Mouse (Mus musculus) midbrain, embryonic 15.5 days (tissue): Measurements from ENCODE around the gene Csmd2. TPM values are rescaled to one million over a fixed set of nuclear protein-coding genes. Genes with fewer than 3 reads are reported as not detected.
"Not testable (repeated sequence)": the region's sequence is repeated elsewhere in the genome, so short reads cannot be mapped to it uniquely, and the experiment has no call there.

Experiments
- ATAC-seq: fragments of 200-750 bp; cut with Nextera tagmentation; replicated peaks from 2 replicates; pipeline ENCODE4 v1.8.0; 2017; ENCODE audit warnings: moderate TSS enrichment
- H3K27ac ChIP-seq: fragments of 300-500 bp; sonication (generic); 2 replicates; pipeline ENCODE4 v1.5.1; 2015; ENCODE audit warnings: mild to moderate bottlenecking, inconsistent platforms
- H3K27me3 ChIP-seq: fragments of 300-500 bp; sonication (generic); replicated peaks from 2 replicates; pipeline ENCODE4 v1.6.1; 2015; ENCODE audit warnings: inconsistent platforms
- H3K36me3 ChIP-seq: fragments of 300-500 bp; sonication (generic); replicated peaks from 2 replicates; pipeline ENCODE4 v1.6.1; 2015; ENCODE audit warnings: inconsistent platforms
- H3K4me1 ChIP-seq: fragments of 300-500 bp; sonication (generic); 2 replicates; pipeline ENCODE4 v1.6.1; 2015; ENCODE audit warnings: inconsistent platforms
- H3K4me2 ChIP-seq: fragments of 300-500 bp; sonication (generic); 2 replicates; pipeline ENCODE4 v1.6.1; 2015; ENCODE audit warnings: inconsistent platforms, mild to moderate bottlenecking, moderate library complexity
- H3K4me3 ChIP-seq: fragments of 300-500 bp; sonication (generic); 2 replicates; pipeline ENCODE4 v1.5.1; 2015; ENCODE audit warnings: mild to moderate bottlenecking, inconsistent platforms
- H3K9ac ChIP-seq: fragments of 300-500 bp; sonication (generic); 2 replicates; pipeline ENCODE4 v1.6.1; 2015; ENCODE audit warnings: mild to moderate bottlenecking, inconsistent platforms
- H3K9me3 ChIP-seq: fragments of 300-500 bp; sonication (generic); 2 replicates; pipeline ENCODE4 v1.6.1; 2016; ENCODE audit warnings: inconsistent platforms
- WGBS: fragments of 180-500 bp; shearing (Covaris S2); methylation state at CpG from one replicate; pipeline ENCODE4 v1.1.7; 2015; ENCODE audit warnings: mixed read lengths; 5-methylcytosine and 5-hydroxymethylcytosine counted together
- polyA plus RNA-seq: library from polyadenylated mRNA; unstranded; fragments of >200 nt; fragmentation: Nextera tagmentation; extraction: Ambion mirVana; gene quantifications from 2 replicates; pipeline ENCODE4 v1.2.1, GENCODE M21; 2015

The Csmd2 gene
- polyA plus RNA-seq, 1 experiment from 2014 or later = 15.1 TPM

DNA sequence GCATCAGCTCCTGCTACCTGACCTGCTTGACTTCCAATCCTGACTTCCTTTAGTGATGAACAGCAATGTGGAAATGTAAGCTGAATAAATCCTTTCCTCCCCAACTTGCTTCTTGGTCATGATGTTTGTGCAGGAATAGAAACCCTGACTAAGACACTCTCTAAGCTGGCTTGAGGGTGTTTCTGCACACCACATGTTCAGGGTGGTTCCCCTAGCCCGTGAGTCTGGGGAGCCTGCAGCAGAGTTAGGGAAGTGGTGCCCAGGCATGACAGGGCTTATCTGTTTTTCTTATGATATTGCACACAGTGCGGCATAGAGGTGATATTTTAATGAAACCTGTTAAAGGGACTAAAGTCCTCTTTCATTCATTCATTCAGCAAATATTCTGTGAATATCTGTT lies 73.6 kb downstream of the Csmd2 start:
- 86% methylated on average over 2 of the region's 2 CpGs for WGBS
- not testable (repeated sequence) for H3K27me3 ChIP-seq, H3K4me3 ChIP-seq, H3K36me3 ChIP-seq, H3K9me3 ChIP-seq, H3K4me1 ChIP-seq, H3K4me2 ChIP-seq, ATAC-seq, H3K9ac ChIP-seq, H3K27ac ChIP-seq

DNA sequence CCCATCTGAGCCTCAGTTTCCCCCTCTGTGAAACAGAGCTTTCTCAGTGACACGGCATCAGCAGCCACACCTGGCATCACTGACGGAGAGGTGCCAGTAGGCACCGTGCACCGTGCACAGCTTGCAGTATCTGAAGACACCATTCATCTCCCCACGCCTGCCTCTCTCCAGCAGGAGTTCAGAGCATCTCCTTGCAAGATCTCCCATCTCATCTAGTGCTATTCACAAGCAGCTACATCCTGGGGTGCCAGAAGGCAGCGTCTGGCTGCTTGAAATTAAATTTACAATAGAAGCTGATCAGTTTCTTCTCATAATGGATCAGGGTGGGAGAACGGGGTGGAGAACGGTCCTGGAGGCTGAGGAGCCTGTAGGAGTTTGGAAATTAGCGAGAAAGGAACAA lies 79.5 kb downstream of the Csmd2 start:
- H3K4me1 ChIP-seq = peaks cover 5% of the 10 kb centered on the region; the same call in 1 of the 2 replicates
- no peak for ATAC-seq
- H3K4me3 ChIP-seq = no peak overlapping the region
- no peaks in the 10 kb centered on the region for H3K9me3 ChIP-seq
- H3K9ac ChIP-seq = no peak overlapping the region
- no peaks in the 10 kb centered on the region for H3K27me3 ChIP-seq
- H3K4me2 ChIP-seq = no peak overlapping the region
- no peak overlapping the region for H3K27ac ChIP-seq
- no peaks in the 10 kb centered on the region for H3K36me3 ChIP-seq
- 78% methylated on average over 9 of the region's 9 CpGs for WGBS

DNA sequence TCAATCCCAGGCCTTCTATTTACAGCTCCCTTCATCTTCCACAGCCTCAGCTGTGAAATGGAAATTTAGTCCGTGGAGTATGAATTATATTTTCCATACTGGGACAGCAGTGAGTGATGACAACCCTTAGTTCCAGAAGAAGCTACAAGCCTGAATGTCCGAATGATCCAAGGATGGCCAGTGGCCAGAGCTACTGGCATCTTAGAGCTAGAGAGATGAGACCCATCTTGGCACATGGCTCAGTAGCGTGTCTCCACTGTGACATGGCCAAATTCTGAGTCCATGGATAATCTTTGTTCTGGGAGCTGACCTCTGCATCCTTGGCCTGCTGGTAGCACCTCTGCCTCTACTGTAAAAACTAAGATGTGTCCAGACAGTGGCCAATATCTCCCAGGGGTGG lies 96.8 kb downstream of the Csmd2 start:
- no peaks in the 10 kb centered on the region for H3K36me3 ChIP-seq
- no peak overlapping the region for H3K4me3 ChIP-seq
- 91% methylated on average over 3 of the region's 3 CpGs for WGBS
- ATAC-seq = no peak
- H3K4me2 ChIP-seq = no peak overlapping the region
- H3K9ac ChIP-seq = no peak overlapping the region
- H3K27me3 ChIP-seq = no peaks in the 10 kb centered on the region
- H3K27ac ChIP-seq = no peak overlapping the region
- no peaks in the 10 kb centered on the region for H3K9me3 ChIP-seq
- 0 out of 2 replicates have a peak, but pooled peaks cover 5% of the 10 kb centered on the region for H3K4me1 ChIP-seq

DNA sequence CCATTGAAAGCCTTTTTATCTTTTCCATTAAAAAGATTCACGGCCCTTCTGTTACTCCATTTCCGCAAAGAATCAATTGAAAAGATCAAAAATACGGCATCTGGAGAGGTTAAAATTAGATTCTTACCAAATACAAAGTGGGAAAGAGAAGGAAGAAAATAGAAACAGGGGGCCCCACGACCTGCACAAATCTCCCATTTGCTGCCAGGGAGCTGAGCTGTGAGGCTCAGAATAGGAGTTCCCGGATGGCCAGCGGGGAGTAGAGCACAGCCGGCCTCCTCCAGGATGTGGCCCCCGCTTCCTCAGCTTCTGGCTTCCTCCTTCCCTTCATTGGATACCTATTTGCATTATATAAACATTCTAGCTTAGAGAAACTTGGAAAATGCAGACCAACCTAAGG lies 97.4 kb downstream of the Csmd2 start:
- Histone ChIP-seq H3K36me3 (no peaks in the 10 kb centered on the region), H3K9me3 (no peaks in the 10 kb centered on the region), H3K9ac (no peak overlapping the region), H3K4me2 (no peak overlapping the region), H3K4me1 (0 out of 2 replicates have a peak, but pooled peaks cover 5% of the 10 kb centered on the region), H3K4me3 (no peak overlapping the region), H3K27ac (no peak overlapping the region), H3K27me3 (no peaks in the 10 kb centered on the region)
- ATAC-seq = no peak
- WGBS = 62% methylated on average over 8 of the region's 8 CpGs

DNA sequence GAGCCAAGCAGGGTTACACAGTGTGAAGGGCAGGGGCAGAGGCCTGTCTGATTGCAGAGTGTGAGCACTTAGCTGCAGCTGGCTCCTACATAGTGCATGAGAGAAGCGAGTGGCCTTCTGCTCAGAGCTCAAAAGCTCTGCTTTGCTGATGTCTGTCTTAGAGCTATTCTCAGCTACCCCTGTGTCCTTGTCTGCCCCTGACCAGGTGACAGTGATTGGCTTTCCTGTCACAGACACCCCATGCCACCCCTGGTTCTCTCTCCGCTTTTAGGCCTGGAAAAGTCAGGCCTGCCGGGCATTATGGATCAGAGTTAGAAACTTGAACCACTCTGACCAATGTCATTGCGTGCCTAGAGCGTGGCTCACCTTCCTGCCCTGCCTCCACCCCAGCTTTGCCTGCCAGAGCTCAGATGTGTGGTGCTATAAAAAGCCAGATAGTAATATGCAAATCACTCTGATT lies 99.5 kb downstream of the Csmd2 start:
- no peaks in the 10 kb centered on the region for H3K36me3 ChIP-seq
- H3K4me2 ChIP-seq = no peak overlapping the region
- no peak overlapping the region for H3K27ac ChIP-seq
- no peaks in the 10 kb centered on the region for H3K9me3 ChIP-seq
- 85% methylated on average over 5 of the region's 5 CpGs for WGBS
- H3K4me1 ChIP-seq = 0 out of 2 replicates have a peak, but pooled peaks cover 5% of the 10 kb centered on the region
- no peak overlapping the region for H3K9ac ChIP-seq
- ATAC-seq = no peak
- H3K4me3 ChIP-seq = no peak overlapping the region
- no peaks in the 10 kb centered on the region for H3K27me3 ChIP-seq

DNA sequence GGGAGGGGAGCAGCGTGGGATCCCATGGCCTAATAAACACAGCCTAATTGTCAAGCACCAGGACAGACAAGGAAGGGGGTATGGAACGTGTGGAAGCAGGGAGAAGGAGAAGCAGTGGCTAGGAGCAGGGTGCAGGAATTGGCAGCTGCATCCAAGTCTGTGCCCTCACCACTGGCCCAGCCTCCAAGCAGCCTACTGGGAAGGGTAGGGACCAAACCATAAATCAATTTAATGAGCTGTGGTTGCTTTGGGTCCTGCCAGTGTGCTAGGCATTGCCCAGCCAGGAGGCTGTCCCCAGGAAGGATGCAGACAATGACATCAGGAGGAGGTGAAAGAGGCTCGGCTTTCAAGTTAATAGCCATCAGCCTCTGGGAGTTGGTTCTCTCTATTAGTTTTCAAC lies 100.0 kb downstream of the Csmd2 start:
- no peak overlapping the region for H3K9ac ChIP-seq
- H3K4me3 ChIP-seq = no peak overlapping the region
- H3K4me2 ChIP-seq = no peak overlapping the region
- no peak overlapping the region for H3K27ac ChIP-seq
- no peaks in the 10 kb centered on the region for H3K36me3 ChIP-seq
- H3K27me3 ChIP-seq = no peaks in the 10 kb centered on the region
- H3K4me1 ChIP-seq = 0 out of 2 replicates have a peak, but pooled peaks cover 5% of the 10 kb centered on the region
- H3K9me3 ChIP-seq = no peaks in the 10 kb centered on the region
- no peak for ATAC-seq
- WGBS = 34% methylated on average over 3 of the region's 3 CpGs

DNA sequence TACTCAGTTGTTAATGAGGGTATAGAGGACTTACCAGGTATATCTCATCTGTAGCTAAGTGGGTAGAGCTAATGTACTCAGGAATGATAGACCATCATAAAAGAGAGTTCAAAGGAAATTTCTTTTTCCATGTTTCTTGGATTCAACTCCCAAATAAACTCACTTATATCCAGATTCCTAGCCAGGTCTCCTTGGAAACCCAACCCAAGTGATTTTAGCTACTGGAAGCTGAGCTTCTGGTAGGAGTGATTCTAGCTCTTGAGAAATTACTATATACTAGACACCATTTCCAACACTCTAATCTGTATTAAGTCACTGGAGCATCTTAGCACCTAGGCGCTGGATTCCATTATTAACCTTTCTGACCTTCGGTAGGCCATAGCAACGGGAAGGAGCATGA lies 100.6 kb downstream of the Csmd2 start:
- 0 out of 2 replicates have a peak, but pooled peaks cover 5% of the 10 kb centered on the region for H3K4me1 ChIP-seq
- WGBS = 45% methylated on average over 3 of the region's 3 CpGs
- no peak for ATAC-seq

DNA sequence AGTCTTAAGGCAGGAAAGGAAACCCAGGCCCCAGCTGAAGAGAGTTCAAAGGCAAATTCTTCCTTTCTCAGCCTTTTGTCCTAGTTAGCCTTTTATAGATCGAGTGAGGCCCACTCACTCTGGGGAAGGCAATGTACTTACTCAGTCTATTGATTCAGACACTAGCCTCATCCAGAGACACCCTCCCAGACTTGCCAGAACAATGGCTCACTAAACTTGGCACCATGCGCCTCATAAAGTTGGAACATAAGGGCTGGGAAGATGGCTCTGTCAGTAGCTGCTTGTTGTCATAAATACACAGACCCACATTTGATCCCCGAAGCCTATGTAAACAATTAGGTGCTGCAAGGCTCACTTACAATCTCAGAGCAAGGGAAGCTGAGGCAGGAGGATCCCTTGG lies 104.3 kb downstream of the Csmd2 start:
- Histone ChIP-seq H3K27ac (no peak overlapping the region), H3K4me1 (0 out of 2 replicates have a peak, but pooled peaks cover 5% of the 10 kb centered on the region), H3K27me3 (no peaks in the 10 kb centered on the region), H3K9ac (no peak overlapping the region), H3K9me3 (no peaks in the 10 kb centered on the region), H3K36me3 (no peaks in the 10 kb centered on the region), H3K4me2 (no peak overlapping the region), H3K4me3 (no peak overlapping the region)
- no peak for ATAC-seq
- WGBS = 65% methylated on average over 3 of the region's 3 CpGs

More for the DNA sequence above, 100.6 kb downstream of the Csmd2 start:
- Histone ChIP-seq H3K9ac (no peak overlapping the region), H3K27ac (no peak overlapping the region), H3K4me2 (no peak overlapping the region), H3K27me3 (no peaks in the 10 kb centered on the region), H3K4me3 (no peak overlapping the region), H3K9me3 (no peaks in the 10 kb centered on the region), H3K36me3 (no peaks in the 10 kb centered on the region)

DNA sequence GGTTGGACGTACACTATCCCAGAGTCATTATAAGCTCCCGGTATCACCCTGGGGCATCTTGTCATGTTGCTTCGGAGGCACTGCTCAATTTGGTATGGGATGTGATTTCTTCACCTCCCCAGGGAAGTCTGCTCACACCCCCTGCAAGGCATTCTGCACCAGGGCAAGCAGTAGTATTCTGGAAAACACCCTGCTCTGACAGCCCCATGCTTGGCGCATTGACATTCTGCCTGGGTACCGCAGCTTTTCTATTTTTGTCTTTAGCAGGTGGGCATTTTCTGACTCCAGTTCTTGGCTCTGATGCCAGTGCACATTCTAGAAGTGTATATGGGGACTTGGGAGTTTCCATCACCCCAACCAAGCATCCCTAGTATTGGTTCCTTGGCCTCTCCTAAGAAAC lies 111.9 kb downstream of the Csmd2 start:
- Histone ChIP-seq H3K4me1 (peaks cover 14% of the 10 kb centered on the region), H3K4me2 (no peak overlapping the region), H3K27me3 (no peaks in the 10 kb centered on the region), H3K36me3 (no peaks in the 10 kb centered on the region), H3K27ac (no peak overlapping the region), H3K9me3 (no peaks in the 10 kb centered on the region), H3K9ac (no peak overlapping the region), H3K4me3 (no peak overlapping the region)
- no peak for ATAC-seq
- WGBS = 72% methylated on average over 5 of the region's 5 CpGs

DNA sequence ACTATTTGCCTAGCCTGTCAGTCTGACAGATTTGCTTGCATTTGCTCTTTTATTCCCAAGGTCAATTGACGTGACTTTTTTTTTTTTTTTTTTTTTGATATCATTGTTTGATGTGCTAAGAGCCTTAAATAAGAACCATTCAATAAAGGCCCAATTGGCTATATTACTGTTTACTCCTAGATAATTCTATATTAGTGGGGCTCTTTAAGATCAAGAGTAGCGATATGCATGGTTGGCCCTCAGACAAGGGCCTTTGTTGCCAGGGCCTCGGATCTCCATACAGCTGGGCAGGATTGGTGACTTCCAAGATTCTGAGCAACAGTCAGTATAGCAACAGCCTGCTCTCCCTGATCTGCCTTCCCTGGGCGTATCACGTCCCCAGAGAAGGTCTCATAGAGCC lies 112.9 kb downstream of the Csmd2 start:
- no peak overlapping the region for H3K4me2 ChIP-seq
- H3K36me3 ChIP-seq = no peaks in the 10 kb centered on the region
- 30% methylated on average over 5 of the region's 5 CpGs for WGBS
- no peaks in the 10 kb centered on the region for H3K27me3 ChIP-seq
- ATAC-seq = no peak
- H3K4me3 ChIP-seq = no peak overlapping the region
- H3K27ac ChIP-seq = no peak overlapping the region
- H3K4me1 ChIP-seq = peaks cover 14% of the 10 kb centered on the region
- no peaks in the 10 kb centered on the region for H3K9me3 ChIP-seq
- H3K9ac ChIP-seq = no peak overlapping the region

DNA sequence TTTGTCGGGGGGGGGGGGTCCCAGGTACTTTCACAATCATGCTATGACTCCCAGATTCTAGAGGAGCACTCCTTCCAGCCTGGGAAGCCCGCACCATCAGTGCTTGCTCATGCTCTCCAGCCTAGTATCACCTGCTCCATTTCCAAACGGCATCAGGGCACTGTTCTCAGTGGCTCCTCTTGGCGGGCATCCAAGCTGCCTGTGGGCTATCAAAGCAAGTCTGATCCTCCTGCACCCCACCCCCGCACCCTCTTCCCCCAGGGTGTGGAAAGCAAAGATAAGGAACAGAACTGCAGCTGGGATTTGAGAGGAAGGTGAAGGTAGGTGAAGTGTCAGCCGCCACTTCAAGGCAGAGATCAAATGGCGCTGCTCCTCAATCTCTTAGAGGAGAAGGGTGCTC lies 128.7 kb downstream of the Csmd2 start:
- no peak overlapping the region for H3K9ac ChIP-seq
- H3K27ac ChIP-seq = no peak overlapping the region
- H3K27me3 ChIP-seq = no peaks in the 10 kb centered on the region
- H3K4me1 ChIP-seq = peaks cover 11% of the 10 kb centered on the region
- peak; percentile 27; the same call in 1 of the 2 replicates for ATAC-seq
- no peak overlapping the region for H3K4me2 ChIP-seq
- H3K36me3 ChIP-seq = no peaks in the 10 kb centered on the region
- no peak overlapping the region for H3K4me3 ChIP-seq
- 61% methylated on average over 7 of the region's 7 CpGs for whole genome bisulfite sequencing
- H3K9me3 ChIP-seq = no peaks in the 10 kb centered on the region

DNA sequence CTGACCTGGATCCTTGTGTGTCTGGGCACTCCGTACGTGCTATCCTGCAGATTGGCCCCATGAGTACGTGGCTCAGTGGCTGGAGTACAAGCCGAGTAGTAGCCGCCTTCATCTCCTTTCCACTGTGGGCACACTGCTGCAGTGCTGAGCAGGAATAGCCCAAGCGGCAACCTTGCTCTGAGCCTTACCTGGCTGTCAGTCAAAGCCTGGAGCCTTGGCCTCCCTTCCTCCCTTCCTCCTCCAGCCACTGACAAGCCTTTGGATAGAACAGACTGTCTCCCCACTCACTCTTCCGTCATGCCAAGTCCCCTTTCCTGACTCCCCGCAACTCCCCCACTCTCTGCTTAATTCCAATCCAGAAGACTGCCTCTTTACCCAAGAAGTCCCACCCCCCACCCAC lies 135.6 kb downstream of the Csmd2 start:
- Histone ChIP-seq H3K4me1 (peaks cover 5% of the 10 kb centered on the region), H3K27me3 (no peaks in the 10 kb centered on the region), H3K9ac (no peak overlapping the region), H3K27ac (no peak overlapping the region), H3K4me2 (no peak overlapping the region), H3K4me3 (no peak overlapping the region), H3K36me3 (no peaks in the 10 kb centered on the region), H3K9me3 (no peaks in the 10 kb centered on the region)
- ATAC-seq = no peak
- WGBS = 78% methylated on average over 8 of the region's 8 CpGs

DNA sequence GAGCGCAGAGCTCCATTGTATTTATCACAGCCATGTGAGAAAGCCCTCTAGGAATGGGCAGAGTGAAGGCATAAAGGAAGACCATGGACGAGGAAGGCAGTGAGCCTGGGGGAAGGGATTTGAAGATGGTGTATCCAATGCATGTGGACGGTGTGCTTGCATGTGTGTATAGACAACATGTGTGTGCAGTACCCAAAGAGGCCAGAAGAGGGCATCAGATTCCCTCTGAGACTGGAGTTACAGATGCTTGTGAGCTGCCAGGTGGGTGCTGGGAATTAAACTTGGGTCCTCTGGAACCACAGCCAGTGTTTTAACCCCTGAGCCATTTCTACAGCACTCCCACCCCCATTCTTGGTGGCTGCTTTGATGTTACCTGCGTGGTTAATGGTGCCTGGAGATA lies 137.1 kb downstream of the Csmd2 start:
- Histone ChIP-seq H3K9me3 (no peaks in the 10 kb centered on the region), H3K4me2 (no peak overlapping the region), H3K27me3 (no peaks in the 10 kb centered on the region), H3K36me3 (no peaks in the 10 kb centered on the region), H3K9ac (no peak overlapping the region), H3K4me1 (peaks cover 4% of the 10 kb centered on the region; the same call in 1 of the 2 replicates), H3K27ac (no peak overlapping the region), H3K4me3 (no peak overlapping the region)
- 88% methylated on average over 4 of the region's 4 CpGs for WGBS
- no peak for ATAC-seq
